Mouse (Mus musculus) neural tube, embryonic 15.5 days (tissue): Measurements from ENCODE around the gene Selenof. TPM values are rescaled to one million over a fixed set of nuclear protein-coding genes. Genes with fewer than 3 reads are reported as not detected.
A peak's percentile ranks its signal among the peaks of the same experiment; 100 is the strongest.

Source experiments
- ATAC-seq: fragments of 200-750 bp; cut with Nextera tagmentation; 2 replicates; pipeline ENCODE4 v1.8.0; 2017; ENCODE audit warnings: mild to moderate bottlenecking, moderate TSS enrichment, moderate library complexity; ENCODE audit not compliant: low FRiP score
- H3K27ac ChIP-seq: fragments of 300-500 bp; sonication (generic); replicated peaks from 2 replicates; pipeline ENCODE4 v1.5.1; 2015; ENCODE audit warnings: mild to moderate bottlenecking, inconsistent platforms
- H3K27me3 ChIP-seq: fragments of 300-500 bp; sonication (generic); replicated peaks from 2 replicates; pipeline ENCODE4 v1.6.1; 2015; ENCODE audit warnings: inconsistent platforms
- H3K36me3 ChIP-seq: fragments of 300-500 bp; sonication (generic); 2 replicates; pipeline ENCODE4 v1.6.1; 2015; ENCODE audit warnings: inconsistent platforms
- H3K4me1 ChIP-seq: fragments of 300-500 bp; sonication (generic); 2 replicates; pipeline ENCODE4 v1.6.1; 2015; ENCODE audit warnings: inconsistent platforms
- H3K4me2 ChIP-seq: fragments of 300-500 bp; sonication (generic); 2 replicates; pipeline ENCODE4 v1.6.1; 2015; ENCODE audit warnings: inconsistent platforms, mild to moderate bottlenecking, moderate library complexity
- H3K4me3 ChIP-seq: fragments of 300-500 bp; sonication (generic); replicated peaks from 2 replicates; pipeline ENCODE4 v1.5.1; 2015; ENCODE audit warnings: mild to moderate bottlenecking, inconsistent platforms
- H3K9ac ChIP-seq: fragments of 300-500 bp; sonication (generic); replicated peaks from 2 replicates; pipeline ENCODE4 v1.6.1; 2015; ENCODE audit warnings: mild to moderate bottlenecking, inconsistent platforms
- H3K9me3 ChIP-seq: fragments of 300-500 bp; sonication (generic); replicated peaks from 2 replicates; pipeline ENCODE4 v1.6.1; 2016; ENCODE audit warnings: inconsistent platforms
- WGBS: fragments of 180-500 bp; shearing (Covaris S2); methylation state at CpG from one replicate; pipeline ENCODE4 v1.1.7; 2015; ENCODE audit warnings: mixed read lengths; 5-methylcytosine and 5-hydroxymethylcytosine counted together
- polyA plus RNA-seq: library from polyadenylated mRNA; unstranded; fragments of >200 nt; fragmentation: Nextera tagmentation; extraction: Ambion mirVana; gene quantifications from 2 replicates; pipeline ENCODE4 v1.2.1, GENCODE M21; 2015

Selenof gene
- polyA plus RNA-seq, 1 experiment from 2014 or later: 598 TPM

GRCm38 (mm10) chr3:144548186-144548845 lies 21.8 kb upstream of the Selenof start:
- Histone ChIP-seq H3K27ac (no peak overlapping the region), H3K4me1 (peaks cover 22% of the 10 kb centered on the region)
- no peak for ATAC-seq

GRCm38 (mm10) chr3:144550036-144550435 lies 20.1 kb upstream of the Selenof start:
- no peak overlapping the region for H3K9ac ChIP-seq
- no peak for ATAC-seq
- no peaks in the 10 kb centered on the region for H3K36me3 ChIP-seq
- peaks cover 31% of the 10 kb centered on the region for H3K4me1 ChIP-seq
- H3K9me3 ChIP-seq: no peaks in the 10 kb centered on the region
- no peaks in the 10 kb centered on the region for H3K27me3 ChIP-seq
- no peak overlapping the region for H3K4me3 ChIP-seq
- no peak overlapping the region for H3K4me2 ChIP-seq
- no peak overlapping the region for H3K27ac ChIP-seq
- 97% methylated on average over 5 of the region's 5 CpGs for WGBS

More at GRCm38 (mm10) chr3:144548186-144548845, 21.8 kb upstream of the Selenof start:
- Histone ChIP-seq H3K27me3 (no peaks in the 10 kb centered on the region), H3K4me3 (no peak overlapping the region), H3K36me3 (no peaks in the 10 kb centered on the region), H3K4me2 (no peak overlapping the region), H3K9ac (no peak overlapping the region), H3K9me3 (no peaks in the 10 kb centered on the region)
- WGBS: 87% methylated on average over 7 of the region's 7 CpGs

GRCm38 (mm10) chr3:144550659-144551058 lies 19.4 kb upstream of the Selenof start:
- H3K4me1 ChIP-seq: peaks cover 26% of the 10 kb centered on the region
- H3K27ac ChIP-seq: no peak overlapping the region
- H3K9me3 ChIP-seq: no peaks in the 10 kb centered on the region
- WGBS: 88% methylated on average over 5 of the region's 5 CpGs
- no peak for ATAC-seq
- no peak overlapping the region for H3K4me3 ChIP-seq
- no peaks in the 10 kb centered on the region for H3K27me3 ChIP-seq
- H3K36me3 ChIP-seq: no peaks in the 10 kb centered on the region
- H3K4me2 ChIP-seq: no peak overlapping the region
- no peak overlapping the region for H3K9ac ChIP-seq

- Histone ChIP-seq H3K27me3 (no peaks in the 10 kb centered on the region), H3K4me2 (no peak overlapping the region), H3K27ac (no peak overlapping the region), H3K4me3 (no peak overlapping the region), H3K9me3 (no peaks in the 10 kb centered on the region), H3K9ac (no peak overlapping the region), H3K36me3 (no peaks in the 10 kb centered on the region), H3K4me1 (peaks cover 20% of the 10 kb centered on the region)
- 69% methylated on average over 4 of the region's 4 CpGs for WGBS
- ATAC-seq: no peak
Observed at GRCm38 (mm10) chr3:144551416-144551815, 18.7 kb upstream of the Selenof start.

GRCm38 (mm10) chr3:144553942-144554341 lies 16.2 kb upstream of the Selenof start:
- Histone ChIP-seq H3K27me3 (no peaks in the 10 kb centered on the region), H3K27ac (no peak overlapping the region), H3K4me1 (peaks cover 32% of the 10 kb centered on the region), H3K36me3 (no peaks in the 10 kb centered on the region), H3K9me3 (no peaks in the 10 kb centered on the region), H3K4me3 (no peak overlapping the region), H3K4me2 (no peak overlapping the region), H3K9ac (no peak overlapping the region)
- no peak for ATAC-seq
- 16% methylated on average over 7 of the region's 7 CpGs for WGBS

DNA sequence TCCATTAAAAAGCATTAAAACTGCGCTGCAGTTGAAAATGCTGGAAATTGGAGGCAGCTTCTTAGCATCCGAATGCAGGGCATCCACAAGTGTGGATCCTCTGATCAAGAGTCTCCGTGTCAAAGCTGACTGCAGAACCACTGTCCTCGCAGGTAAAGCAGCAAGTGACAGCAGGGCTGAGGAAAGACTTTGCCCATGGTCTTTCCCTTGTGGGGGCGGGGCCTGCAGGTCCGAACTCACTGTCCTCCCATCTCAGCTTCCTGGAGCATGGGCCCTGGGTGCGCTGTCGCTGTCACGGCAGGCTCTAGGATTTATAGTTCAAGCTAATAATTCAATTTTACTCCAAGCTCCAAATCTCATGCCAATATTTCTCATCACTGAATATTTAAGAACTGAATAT lies 15.6 kb upstream of the Selenof start:
- Histone ChIP-seq H3K27me3 (no peaks in the 10 kb centered on the region), H3K4me3 (no peak overlapping the region), H3K27ac (no peak overlapping the region), H3K4me2 (no peak overlapping the region), H3K9ac (no peak overlapping the region), H3K9me3 (no peaks in the 10 kb centered on the region), H3K4me1 (peaks cover 32% of the 10 kb centered on the region), H3K36me3 (no peaks in the 10 kb centered on the region)
- ATAC-seq: no peak
- WGBS: 51% methylated on average over 9 of the region's 9 CpGs

GRCm38 (mm10) chr3:144555144-144555543 lies 15.0 kb upstream of the Selenof start:
- ATAC-seq: no peak
- Histone ChIP-seq H3K9me3 (no peaks in the 10 kb centered on the region), H3K4me2 (no peak overlapping the region), H3K27ac (no peak overlapping the region), H3K4me3 (no peak overlapping the region), H3K36me3 (no peaks in the 10 kb centered on the region), H3K27me3 (no peaks in the 10 kb centered on the region), H3K9ac (no peak overlapping the region), H3K4me1 (peaks cover 32% of the 10 kb centered on the region)
- WGBS: 78% methylated on average over 7 of the region's 7 CpGs

GRCm38 (mm10) chr3:144556625-144557324 lies 13.3 kb upstream of the Selenof start:
- peaks cover 29% of the 10 kb centered on the region for H3K4me1 ChIP-seq
- WGBS: 4% methylated on average over 16 of the region's 16 CpGs
- ATAC-seq: no peak

DNA sequence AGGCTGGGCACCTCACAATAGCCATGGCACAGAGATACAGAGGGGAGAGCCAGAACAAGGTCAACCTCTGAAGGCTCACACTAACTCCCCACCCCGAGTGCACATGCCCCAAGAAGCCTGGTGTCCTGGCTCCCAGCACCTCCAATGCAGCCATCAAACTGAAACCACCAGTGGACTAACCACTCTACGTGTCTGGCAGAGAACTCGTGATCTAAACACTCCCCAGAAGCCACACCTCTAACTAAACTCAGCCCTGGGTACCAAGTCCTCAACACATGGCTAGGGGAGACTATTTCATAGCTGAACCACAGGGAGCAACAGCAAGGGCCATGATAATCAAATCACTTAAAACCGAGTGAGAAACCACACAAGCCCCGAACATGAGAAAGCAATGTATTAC lies 11.8 kb upstream of the Selenof start:
- 0 out of 2 replicates have a peak overlapping the region, but pooled peaks have one; percentile 10 for H3K27ac ChIP-seq
- ATAC-seq: no peak
- peaks cover 28% of the 10 kb centered on the region for H3K4me1 ChIP-seq
- no peak overlapping the region for H3K9ac ChIP-seq
- H3K4me2 ChIP-seq: no peak overlapping the region
- no peak overlapping the region for H3K4me3 ChIP-seq
- no peaks in the 10 kb centered on the region for H3K27me3 ChIP-seq
- no peaks in the 10 kb centered on the region for H3K36me3 ChIP-seq
- no peaks in the 10 kb centered on the region for H3K9me3 ChIP-seq
- WGBS: 54% methylated on average over 5 of the region's 5 CpGs

More at GRCm38 (mm10) chr3:144556625-144557324, 13.3 kb upstream of the Selenof start:
- H3K27me3 ChIP-seq: no peaks in the 10 kb centered on the region
- peak overlapping the region; percentile 51 for H3K4me2 ChIP-seq
- no peak overlapping the region for H3K27ac ChIP-seq
- H3K4me3 ChIP-seq: peak overlapping the region; percentile 16
- peak overlapping the region; percentile 32; the same call in 1 of the 2 replicates for H3K9ac ChIP-seq
- no peaks in the 10 kb centered on the region for H3K9me3 ChIP-seq
- H3K36me3 ChIP-seq: no peaks in the 10 kb centered on the region

DNA sequence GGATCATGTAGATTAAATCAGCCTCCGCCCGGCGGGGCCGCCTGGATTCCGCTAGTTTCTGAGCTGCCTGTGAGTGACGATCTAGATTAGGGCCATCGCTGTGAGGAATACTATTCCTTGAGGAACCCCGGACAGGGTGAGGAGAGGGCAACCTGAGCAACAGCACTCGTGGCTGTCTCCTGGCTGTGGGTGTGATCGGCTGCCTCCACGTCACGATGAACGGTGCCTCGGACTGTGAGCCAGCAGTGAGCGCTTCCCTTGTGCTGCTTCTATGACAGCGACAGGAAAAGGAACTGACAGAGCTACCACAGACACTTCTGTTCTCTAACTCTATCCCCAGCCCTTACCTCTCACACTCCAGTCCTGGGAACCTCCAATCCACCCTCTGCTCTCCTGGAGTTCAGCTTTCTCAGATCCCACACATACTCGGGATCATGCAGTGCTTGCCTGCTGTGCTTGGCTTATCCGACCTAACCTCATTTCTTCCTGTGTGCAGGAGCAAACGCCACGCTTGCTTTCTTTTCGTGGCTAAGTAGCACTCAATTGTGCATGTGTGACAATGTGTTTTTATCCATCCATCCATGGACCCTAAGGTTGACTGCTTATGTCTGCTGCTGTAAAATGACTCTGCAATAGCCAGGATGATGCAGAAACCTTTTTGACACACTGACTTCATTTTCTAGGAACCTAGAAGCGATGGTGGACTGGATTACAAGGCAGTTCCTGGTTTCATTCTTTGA lies 8.4 kb upstream of the Selenof start:
- Histone ChIP-seq H3K9me3 (no peaks in the 10 kb centered on the region), H3K27ac (no peak overlapping the region), H3K4me1 (peaks cover 16% of the 10 kb centered on the region), H3K4me2 (no peak overlapping the region), H3K27me3 (no peaks in the 10 kb centered on the region), H3K4me3 (no peak overlapping the region), H3K36me3 (no peaks in the 10 kb centered on the region), H3K9ac (no peak overlapping the region)
- no peak for ATAC-seq
- WGBS: 74% methylated on average over 22 of the region's 22 CpGs

GRCm38 (mm10) chr3:144563916-144564315 lies 6.2 kb upstream of the Selenof start:
- 94% methylated on average over 7 of the region's 7 CpGs for WGBS
- H3K27me3 ChIP-seq: no peaks in the 10 kb centered on the region
- H3K36me3 ChIP-seq: no peaks in the 10 kb centered on the region
- ATAC-seq: no peak
- no peak overlapping the region for H3K27ac ChIP-seq
- H3K9me3 ChIP-seq: no peaks in the 10 kb centered on the region
- no peak overlapping the region for H3K4me2 ChIP-seq
- H3K4me1 ChIP-seq: peaks cover 19% of the 10 kb centered on the region
- no peak overlapping the region for H3K4me3 ChIP-seq
- no peak overlapping the region for H3K9ac ChIP-seq
